Mouse (Mus musculus) hindlimb bud, embryonic 11.5 days (tissue): ENCODE measurements around the gene Tex261.

Experiments used
- DNase-seq: peaks from one replicate; pipeline ENCODE4 v3.0.0-alpha.2; 2012; ENCODE audit warnings: low read depth, low spot score; ENCODE audit errors: extremely low spot score

Tex261 gene

DNA sequence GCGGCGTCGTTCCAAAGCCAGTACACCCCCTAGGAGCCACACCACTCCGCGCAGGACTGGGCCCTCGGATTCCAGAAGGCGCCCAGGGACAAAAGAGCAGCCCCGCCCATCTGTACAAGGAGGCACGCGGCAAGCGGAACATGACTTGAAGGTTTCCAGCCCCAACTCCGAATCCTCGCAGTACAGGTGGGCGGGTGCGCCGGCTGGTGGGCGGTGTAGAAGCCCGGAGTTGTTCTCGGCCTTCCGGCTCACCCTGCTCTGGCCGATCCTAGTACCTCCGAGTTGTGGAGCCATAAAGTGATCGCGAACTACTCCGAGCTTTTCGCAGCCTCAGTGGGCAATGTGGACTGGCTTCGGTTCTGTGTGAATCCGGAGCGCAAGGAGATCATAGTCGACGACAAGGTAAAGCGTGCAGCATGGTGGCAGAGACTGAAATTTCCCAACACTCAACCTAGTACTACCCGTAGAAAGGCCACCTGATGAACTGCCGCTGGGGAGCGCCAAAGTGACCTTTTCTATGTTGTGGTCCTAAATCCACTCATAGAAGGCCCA is 12.7 kb downstream of the Tex261 start:
- no peak for DNase-seq

DNA sequence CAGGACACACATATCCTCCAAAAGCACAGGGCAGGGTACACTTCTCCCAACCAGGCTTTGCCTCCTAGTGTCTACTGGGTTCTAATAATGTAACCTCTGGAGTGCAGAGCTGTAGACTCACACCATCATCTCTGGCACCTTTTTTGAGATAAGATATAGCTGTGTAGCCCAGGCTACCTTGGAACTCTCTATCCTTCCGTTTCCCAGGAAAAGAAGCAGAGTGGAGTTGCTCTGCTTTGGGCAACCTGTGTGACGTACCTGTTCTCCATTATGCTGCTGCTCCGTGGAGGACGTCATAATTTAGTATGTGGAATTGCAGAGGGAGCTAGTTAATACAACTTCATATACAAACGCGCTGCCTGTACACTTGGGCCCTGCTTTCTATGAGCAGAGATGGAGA is 13.3 kb downstream of the Tex261 start, which contains the start of gene Ankrd53:
Gene Ankrd53 (plus strand): TSS at position 301 of the 400 bp plus-strand sequence.
- DNase-seq: no peak

DNA sequence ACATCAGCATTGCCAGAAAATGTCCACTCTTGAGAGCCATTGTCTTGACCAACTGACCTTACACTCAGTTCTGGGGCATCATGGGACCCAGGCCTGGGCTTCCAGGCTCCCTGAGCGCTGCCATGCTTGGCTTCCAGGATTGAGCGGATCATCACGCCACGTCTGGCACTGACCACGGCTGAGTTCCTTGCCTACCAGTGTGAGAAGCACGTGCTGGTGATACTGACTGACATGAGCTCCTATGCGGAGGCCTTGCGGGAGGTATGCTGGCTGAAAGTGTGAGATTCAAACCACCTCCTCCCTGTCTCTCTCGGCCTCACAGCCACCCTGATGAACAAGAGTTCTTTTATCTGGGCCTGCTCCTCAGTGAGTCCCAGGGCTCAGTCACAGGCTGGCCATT is 19.6 kb downstream of the Tex261 start:
- DNase-seq: no peak

DNA sequence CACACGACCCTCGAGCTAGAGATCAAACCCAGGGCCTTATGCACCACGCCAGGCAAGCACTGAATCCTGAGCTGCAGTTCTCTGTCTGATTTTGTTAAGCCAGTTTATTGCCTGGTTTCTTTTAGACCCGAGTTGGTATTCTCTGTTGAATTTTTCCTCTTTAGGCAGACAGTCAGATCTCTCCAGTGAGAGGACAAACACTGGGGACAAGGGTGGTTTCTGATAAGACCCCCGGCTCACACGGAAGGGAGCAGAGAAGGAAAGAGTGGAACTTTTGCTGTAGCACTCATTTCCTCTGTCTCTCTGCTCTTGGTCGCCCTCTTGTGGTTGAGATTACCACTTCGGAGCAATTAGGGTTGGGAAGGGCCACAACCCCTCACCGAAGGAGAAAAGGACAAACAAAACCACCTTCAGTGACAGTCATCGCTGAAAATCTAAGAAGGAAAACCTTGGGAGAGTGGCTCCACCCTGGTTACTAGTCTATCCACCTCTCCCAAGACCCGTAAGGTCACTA is 25.4 kb downstream of the Tex261 start:
- no peak for DNase-seq

DNA sequence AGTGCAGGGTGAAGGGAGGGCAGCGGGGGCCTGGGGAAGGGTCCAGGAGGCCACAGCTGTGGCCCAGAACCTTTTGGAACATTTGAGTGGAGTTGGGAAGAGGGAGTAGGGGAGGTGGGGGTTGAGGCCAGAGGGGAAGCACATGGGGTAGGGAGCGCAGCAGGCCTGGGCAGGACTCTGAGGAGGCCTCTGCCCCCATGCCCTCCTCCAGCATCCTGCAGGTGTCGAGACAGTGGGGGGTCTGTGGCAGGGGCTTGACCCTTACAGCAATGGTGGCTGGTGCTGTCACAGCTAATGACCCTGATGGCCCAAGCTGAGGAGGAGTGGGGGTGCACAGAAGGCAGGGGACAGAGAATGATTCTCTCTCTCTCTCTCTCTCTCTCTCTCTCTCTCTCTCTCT is 26.3 kb downstream of the Tex261 start:
- DNase-seq: no peak

DNA sequence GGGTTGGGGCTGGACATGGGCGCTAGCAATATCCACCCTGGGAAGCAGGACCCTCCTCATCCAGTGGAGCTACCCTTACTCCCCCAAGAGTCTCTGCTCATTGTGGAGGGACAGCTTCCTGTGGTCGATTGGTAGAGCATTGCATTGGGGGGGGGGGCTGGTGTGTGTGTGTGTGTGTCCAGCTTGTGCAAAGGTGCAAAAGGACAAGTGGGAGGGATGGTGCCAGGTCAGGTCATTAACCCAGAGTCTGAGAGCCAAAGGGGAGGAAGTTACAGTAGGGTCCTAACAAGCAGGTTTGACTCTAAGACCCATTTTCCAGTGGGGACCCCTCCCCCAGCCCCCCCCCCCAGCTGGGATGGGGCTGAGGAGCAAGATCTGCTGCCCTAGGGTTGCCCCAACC is 30.1 kb downstream of the Tex261 start:
- DNase-seq: no peak

DNA sequence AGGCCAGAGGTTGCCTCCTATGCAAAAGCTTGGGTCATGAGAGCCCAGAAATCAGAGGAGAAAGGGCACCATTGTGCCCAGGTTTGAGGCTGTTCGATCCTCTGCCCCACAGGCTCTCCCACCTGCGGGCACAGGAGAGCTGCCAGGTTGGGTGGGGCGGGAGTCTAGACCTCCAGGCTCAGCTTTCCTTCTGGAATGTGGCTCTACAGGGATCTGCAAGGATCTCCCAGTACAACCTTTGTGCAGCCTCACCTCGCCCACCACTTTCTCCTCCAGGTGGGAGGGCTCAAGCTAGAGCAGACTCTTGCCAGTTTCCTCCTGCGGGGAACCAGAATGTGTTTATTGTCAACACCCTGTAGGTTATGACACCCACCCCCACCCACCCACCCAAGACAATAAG is 31.1 kb downstream of the Tex261 start:
- DNase-seq: no peak

DNA sequence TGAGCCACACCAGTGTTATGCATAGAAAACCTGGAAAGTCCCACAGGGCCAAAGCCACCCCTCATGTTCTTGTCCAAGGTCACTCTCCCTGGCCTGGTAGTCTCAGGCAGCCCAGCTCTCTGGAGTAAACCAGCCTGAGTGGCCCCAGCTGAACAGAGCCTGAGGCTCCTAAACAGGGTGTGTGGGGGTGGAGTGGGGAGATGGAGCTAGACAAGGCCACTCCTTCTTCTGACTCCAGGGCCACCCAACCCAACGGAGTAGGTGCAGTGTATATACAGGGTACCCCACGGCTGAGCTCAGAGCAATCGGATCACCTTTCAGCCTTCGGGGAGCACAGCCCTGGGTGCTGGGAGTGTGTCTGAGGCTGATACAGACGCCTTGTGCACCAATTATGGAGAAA is 31.5 kb downstream of the Tex261 start:
- DNase-seq: no peak

DNA sequence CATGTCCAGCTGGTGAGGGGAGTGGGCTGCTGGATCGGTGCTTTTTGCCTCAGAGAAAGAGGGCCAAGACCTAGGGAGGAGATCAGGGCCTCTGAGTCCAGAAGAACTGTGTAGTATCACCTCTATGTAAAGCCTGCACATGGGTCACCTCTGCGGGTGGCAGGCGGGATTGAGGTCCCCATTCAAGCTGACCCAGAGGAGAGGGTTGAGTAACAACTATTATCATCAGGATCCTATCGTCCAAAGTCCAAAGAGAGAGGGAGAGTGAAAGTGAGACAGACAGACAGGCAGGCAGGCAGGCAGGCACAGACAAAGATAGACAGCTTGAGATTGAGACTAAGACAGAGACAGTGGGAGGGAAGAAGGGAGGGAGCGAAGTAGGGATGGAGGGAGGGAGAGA is 32.4 kb downstream of the Tex261 start:
- DNase-seq: no peak

DNA sequence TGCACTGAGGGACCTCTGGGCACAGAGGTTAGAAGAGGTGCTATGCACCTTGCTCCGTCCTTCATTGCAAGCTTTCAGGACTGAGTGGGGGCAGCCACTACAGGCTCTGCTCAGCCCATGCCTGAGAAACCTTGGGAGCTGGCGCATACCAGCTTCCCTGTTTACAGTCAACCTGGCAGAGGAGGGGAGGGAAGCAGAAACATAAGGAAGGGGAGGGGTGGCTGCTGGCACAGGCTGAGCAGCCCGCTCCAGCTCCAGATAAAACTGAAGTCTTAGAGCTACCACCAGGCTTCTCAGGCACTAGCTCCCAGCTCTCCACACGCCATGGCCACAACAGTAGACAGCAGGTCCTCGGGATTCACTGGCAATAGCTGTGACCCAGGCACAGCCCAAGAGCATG is 32.9 kb downstream of the Tex261 start, which contains the start of gene Atp6v1b1:
Gene Atp6v1b1 (plus strand): TSS at position 230 of the 400 bp plus-strand sequence.
- DNase-seq: no peak

DNA sequence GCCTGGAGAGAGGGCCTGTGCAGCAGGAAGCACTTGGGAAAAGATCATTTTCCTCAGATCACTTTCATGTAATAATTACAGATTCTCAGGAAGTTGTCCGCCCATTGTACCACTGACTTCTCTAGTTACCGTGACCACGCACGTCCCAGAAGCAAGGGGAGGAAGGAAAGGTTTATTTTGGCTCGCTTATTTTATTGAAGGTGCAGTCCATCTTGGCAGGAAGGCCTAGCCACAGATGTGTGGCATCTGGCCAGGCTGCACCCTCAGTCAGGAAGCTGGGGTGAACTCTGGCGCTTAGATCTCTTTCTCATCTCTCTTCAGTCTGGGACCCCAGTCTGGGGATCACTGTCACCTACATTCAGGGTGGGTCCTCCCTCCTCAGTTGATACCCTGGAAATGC is 37.0 kb downstream of the Tex261 start:
- no peak for DNase-seq

DNA sequence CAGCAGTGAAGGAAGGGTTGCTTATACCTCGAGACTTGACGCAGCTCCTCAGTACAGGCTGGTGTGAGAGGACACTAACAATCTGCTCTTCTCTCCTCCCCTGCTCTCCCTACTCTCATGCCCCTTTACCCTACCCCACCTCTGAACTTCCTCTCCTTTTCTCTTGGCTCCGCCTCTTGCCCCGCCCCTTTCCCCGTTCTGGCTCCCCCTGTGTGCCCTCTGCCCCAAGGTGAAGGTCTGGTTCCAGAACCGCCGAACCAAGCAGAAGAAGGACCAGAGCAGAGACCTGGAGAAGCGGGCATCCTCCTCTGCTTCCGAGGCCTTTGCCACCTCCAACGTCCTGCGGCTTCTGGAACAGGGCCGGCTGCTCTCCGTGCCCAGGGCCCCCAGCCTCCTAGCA is 38.3 kb downstream of the Tex261 start:
- DNase-seq: no peak

DNA sequence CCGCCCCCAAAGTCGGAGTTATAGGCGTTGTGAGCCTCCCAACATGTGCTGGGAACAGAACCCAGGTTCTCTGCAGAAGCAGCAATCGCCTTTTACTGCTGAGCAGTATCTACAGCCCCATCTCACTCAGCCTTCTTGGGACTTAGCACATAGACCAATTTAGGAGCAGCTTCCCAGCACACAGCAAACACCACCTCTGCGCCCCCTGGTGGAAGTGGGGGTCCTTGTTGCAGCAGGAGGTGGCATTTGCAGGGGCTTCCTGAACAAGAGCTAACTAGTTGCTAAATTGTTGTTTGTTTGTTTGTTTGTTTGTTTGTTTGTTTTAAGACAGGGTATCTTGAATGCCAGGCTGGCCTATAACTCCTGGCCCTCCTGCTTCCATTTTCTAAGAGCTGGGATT is 44.5 kb downstream of the Tex261 start:
- no peak for DNase-seq

DNA sequence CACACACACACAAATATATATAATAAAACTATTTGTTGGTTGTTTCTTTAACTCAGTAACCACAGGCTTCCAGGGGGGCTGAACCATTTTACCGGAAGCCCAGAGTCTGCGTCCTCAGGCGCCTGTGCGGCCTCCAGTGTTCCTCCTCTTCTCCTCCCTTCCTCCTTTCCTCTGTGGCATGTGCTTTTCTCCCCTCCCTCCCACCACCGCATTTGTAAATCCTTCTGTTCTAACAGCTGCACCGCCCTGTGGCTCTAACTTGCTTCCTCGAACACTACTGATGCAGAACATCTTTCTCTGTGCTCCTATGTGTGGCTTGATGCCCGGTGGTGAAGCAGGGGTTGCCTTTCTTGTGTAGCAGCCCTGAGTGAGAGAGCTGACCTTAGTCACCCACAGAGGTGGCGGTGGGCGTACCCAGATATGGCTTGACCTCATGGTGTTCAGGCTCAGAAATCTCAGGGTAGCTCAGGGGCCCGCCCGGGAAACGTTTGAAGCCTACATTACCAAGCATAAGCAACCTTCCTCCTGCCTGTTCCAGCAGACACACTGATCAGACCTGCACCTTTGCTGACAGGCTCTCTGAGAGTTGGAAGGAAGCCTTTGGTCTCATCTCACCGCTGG is 46.2 kb downstream of the Tex261 start:
- no peak for DNase-seq

DNA sequence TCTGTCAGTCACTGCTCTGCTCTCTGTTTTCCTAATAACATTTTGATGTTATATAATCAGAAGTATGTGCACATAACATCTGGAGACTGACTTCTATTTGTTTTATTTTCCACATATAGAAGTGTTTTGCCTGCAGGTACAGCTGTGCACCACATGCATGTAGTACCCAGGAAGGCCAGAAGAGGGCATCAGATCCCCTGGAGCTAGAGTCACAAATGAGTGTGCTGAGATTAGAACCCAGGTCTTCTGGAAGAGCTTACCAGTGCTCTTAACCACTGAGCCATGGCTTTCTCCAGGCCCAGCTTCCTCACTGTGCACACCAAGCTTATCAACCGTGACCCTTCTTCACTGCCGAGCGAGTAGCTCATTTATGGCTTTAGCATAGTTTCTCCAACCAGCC is 47.1 kb downstream of the Tex261 start:
- DNase-seq: no peak

DNA sequence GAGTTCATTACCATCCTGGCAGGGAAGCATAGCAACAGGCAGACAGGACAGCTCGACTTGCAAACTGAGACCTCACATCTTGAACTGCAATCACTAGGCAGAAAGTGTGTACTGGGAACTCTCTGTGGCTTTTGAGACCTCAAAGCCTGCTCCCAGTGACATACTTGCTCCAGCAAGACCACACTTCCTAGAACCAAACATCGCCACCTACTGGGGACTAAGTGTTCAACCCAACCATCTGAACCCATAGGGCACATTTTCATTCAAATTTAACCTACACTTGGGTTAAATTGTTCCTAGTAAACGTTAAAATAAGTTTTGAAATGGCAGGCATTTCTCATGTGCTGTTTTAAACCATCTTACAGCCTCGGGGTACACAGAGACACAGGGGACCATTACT is 48.4 kb downstream of the Tex261 start:
- no peak for DNase-seq

DNA sequence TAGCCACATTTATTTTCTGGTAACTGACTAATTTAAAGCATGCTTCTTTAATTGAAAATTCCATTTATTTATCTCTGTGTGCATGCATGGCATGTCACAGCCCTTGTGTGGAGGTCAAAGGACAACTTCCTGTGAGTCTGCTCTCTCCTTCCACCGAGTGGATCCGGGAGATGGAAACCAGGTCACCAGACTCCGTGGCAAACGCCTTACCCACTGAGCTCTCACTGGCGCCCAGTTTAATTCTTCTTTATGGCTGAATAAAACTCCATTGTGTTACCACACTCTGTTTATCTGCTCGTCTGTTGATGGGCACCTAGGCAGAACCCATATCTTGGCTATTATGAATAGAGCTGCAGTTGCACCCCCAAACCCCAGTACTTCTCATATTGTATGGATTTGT is 53.1 kb downstream of the Tex261 start:
- DNase-seq: no peak
